Mouse (Mus musculus): ENCODE measurements around the gene Lrrc8c. TPM values are rescaled to one million over a fixed set of nuclear protein-coding genes. Genes with fewer than 3 reads are reported as not detected.
"Not testable (repeated sequence)": the region's sequence is repeated elsewhere in the genome, so short reads cannot be mapped to it uniquely, and the experiment has no call there.

The Lrrc8c gene
- polyA plus RNA-seq, 1 experiment from 2014 or later: 26.5 TPM

DNA sequence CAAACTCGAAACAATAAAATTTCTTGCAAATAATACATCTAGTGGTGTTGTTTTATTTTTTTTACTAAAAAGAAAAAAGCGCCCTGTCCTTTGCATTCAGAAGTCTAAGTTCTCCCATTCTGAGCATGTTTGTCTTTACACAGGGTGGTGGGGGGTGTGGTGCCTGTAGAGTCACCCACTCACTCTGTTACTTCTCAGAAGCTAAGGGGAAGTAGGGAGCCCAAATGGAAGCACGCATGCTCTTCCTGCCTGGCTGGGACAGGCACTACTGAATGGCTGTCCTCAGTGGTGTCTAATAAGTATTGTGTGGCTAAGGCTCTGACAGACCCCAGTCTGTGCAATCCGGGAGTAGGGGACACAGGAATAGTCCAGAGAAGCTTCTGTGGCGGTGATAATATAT lies 107.9 kb downstream of the Lrrc8c start:
- no peak overlapping the region for H3K9ac ChIP-seq
- no peaks in the 10 kb centered on the region for H3K9me3 ChIP-seq
- no peak overlapping the region for H3K27ac ChIP-seq
- no peaks in the 10 kb centered on the region for H3K36me3 ChIP-seq
- H3K4me1 ChIP-seq: peaks cover 16% of the 10 kb centered on the region
- WGBS: 72% methylated on average over 5 of the region's 5 CpGs
- H3K4me3 ChIP-seq: no peak overlapping the region
- no peaks in the 10 kb centered on the region for H3K27me3 ChIP-seq
- H3K4me2 ChIP-seq: no peak overlapping the region
- no peak for ATAC-seq (ENCODE audit: borderline replicate concordance, extremely low read depth, low FRiP score, low TSS enrichment)

GRCm38 (mm10) chr5:105629955-105630354 lies 110.8 kb downstream of the Lrrc8c start:
- ATAC-seq (ENCODE audit: borderline replicate concordance, extremely low read depth, low FRiP score, low TSS enrichment): no peak
- H3K27ac ChIP-seq: no peak overlapping the region
- no peak overlapping the region for H3K4me2 ChIP-seq
- no peaks in the 10 kb centered on the region for H3K27me3 ChIP-seq
- H3K36me3 ChIP-seq: no peaks in the 10 kb centered on the region
- no peaks in the 10 kb centered on the region for H3K9me3 ChIP-seq
- no peak overlapping the region for H3K9ac ChIP-seq
- no peak overlapping the region for H3K4me3 ChIP-seq
- 0 out of 2 replicates have a peak, but pooled peaks cover 8% of the 10 kb centered on the region for H3K4me1 ChIP-seq
- 50% methylated on average over 1 of the region's 1 CpGs for WGBS

GRCm38 (mm10) chr5:105632066-105632465 lies 112.9 kb downstream of the Lrrc8c start:
- no peaks in the 10 kb centered on the region for H3K27me3 ChIP-seq
- no peaks in the 10 kb centered on the region for H3K36me3 ChIP-seq
- no peak for ATAC-seq (ENCODE audit: borderline replicate concordance, extremely low read depth, low FRiP score, low TSS enrichment)
- H3K27ac ChIP-seq: no peak overlapping the region
- no peak overlapping the region for H3K4me3 ChIP-seq
- WGBS: 73% methylated on average over 10 of the region's 10 CpGs
- H3K4me1 ChIP-seq: no peaks in the 10 kb centered on the region
- H3K9me3 ChIP-seq: no peaks in the 10 kb centered on the region
- no peak overlapping the region for H3K4me2 ChIP-seq
- H3K9ac ChIP-seq: no peak overlapping the region

DNA sequence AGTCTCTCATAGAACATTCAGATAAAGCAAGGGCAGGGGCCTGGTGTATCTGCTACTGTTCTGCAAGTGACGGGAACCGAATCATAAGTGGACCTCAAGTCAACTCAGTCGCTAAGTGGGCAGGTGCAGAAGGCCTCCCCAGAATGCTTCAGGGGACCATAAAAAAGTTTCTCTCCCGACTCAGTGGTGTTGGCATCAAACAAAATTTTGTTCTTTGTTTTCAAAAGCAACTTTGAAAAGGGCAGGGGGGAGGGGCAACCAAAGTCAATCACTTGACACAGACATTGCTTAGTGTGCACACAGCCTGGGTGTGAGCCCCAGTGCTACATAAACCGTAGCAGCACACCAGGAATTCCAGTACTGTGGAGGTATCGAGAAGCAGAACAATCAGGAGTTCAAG lies 116.4 kb downstream of the Lrrc8c start:
- 71% methylated on average over 6 of the region's 6 CpGs for WGBS
- H3K4me3 ChIP-seq: no peak overlapping the region
- H3K4me2 ChIP-seq: no peak overlapping the region
- no peaks in the 10 kb centered on the region for H3K36me3 ChIP-seq
- ATAC-seq (ENCODE audit: borderline replicate concordance, extremely low read depth, low FRiP score, low TSS enrichment): no peak
- no peak overlapping the region for H3K27ac ChIP-seq
- H3K9me3 ChIP-seq: no peaks in the 10 kb centered on the region
- H3K9ac ChIP-seq: no peak overlapping the region
- no peaks in the 10 kb centered on the region for H3K27me3 ChIP-seq
- H3K4me1 ChIP-seq: no peaks in the 10 kb centered on the region

- ATAC-seq (ENCODE audit: borderline replicate concordance, extremely low read depth, low FRiP score, low TSS enrichment): peak; percentile 35; the same call in 1 of the 2 replicates
- H3K36me3 ChIP-seq: no peaks in the 10 kb centered on the region
- H3K4me2 ChIP-seq: no peak overlapping the region
These were observed 117.5 kb downstream of the Lrrc8c start for GRCm38 (mm10) chr5:105636484-105637191.

GRCm38 (mm10) chr5:105638266-105638665 lies 119.1 kb downstream of the Lrrc8c start:
- not testable (repeated sequence) for ATAC-seq (ENCODE audit: borderline replicate concordance, extremely low read depth, low FRiP score, low TSS enrichment); H3K27me3 ChIP-seq; H3K9me3 ChIP-seq; H3K36me3 ChIP-seq; H3K27ac ChIP-seq; H3K4me2 ChIP-seq; H3K4me3 ChIP-seq; H3K4me1 ChIP-seq; H3K9ac ChIP-seq
- 94% methylated on average over 2 of the region's 2 CpGs for WGBS

More at GRCm38 (mm10) chr5:105636484-105637191, 117.5 kb downstream of the Lrrc8c start:
- Histone ChIP-seq H3K9me3 (no peaks in the 10 kb centered on the region), H3K27me3 (no peaks in the 10 kb centered on the region), H3K9ac (no peak overlapping the region), H3K4me1 (no peaks in the 10 kb centered on the region), H3K4me3 (no peak overlapping the region), H3K27ac (no peak overlapping the region)
- WGBS: 62% methylated on average over 11 of the region's 11 CpGs

GRCm38 (mm10) chr5:105638916-105639315 lies 119.7 kb downstream of the Lrrc8c start:
- no peaks in the 10 kb centered on the region for H3K36me3 ChIP-seq
- no peak overlapping the region for H3K27ac ChIP-seq
- H3K4me2 ChIP-seq: no peak overlapping the region
- no peak overlapping the region for H3K4me3 ChIP-seq
- H3K4me1 ChIP-seq: no peaks in the 10 kb centered on the region
- H3K27me3 ChIP-seq: no peaks in the 10 kb centered on the region
- ATAC-seq (ENCODE audit: borderline replicate concordance, extremely low read depth, low FRiP score, low TSS enrichment): no peak
- H3K9ac ChIP-seq: no peak overlapping the region
- no peaks in the 10 kb centered on the region for H3K9me3 ChIP-seq
- WGBS: 79% methylated on average over 6 of the region's 6 CpGs

DNA sequence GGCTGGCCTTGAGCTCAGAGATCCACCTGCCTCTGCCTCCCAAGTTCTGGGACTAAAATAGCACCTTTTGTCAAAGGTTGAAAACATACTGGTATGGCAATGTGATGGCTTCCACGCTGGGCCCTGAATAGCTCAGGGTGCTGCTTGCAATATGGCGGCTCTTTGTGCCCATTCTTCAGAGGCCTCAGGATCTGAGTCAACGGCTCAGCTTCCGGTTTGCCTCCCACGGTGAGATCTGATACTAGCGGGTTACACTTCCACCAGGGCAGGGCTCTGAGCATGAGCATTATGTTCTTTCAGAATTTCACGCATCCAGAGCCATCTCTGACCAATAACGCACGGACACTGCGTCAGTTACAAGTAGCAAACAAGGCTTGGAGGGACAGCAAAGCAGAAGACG lies 120.2 kb downstream of the Lrrc8c start:
- WGBS: 88% methylated on average over 11 of the region's 11 CpGs
- no peak for ATAC-seq (ENCODE audit: borderline replicate concordance, extremely low read depth, low FRiP score, low TSS enrichment)

GRCm38 (mm10) chr5:105642517-105642916 lies 123.3 kb downstream of the Lrrc8c start:
- H3K36me3 ChIP-seq: no peaks in the 10 kb centered on the region
- H3K27me3 ChIP-seq: no peaks in the 10 kb centered on the region
- no peak overlapping the region for H3K4me3 ChIP-seq
- WGBS: 68% methylated on average over 5 of the region's 5 CpGs
- H3K9me3 ChIP-seq: no peaks in the 10 kb centered on the region
- no peak overlapping the region for H3K27ac ChIP-seq
- no peak overlapping the region for H3K4me2 ChIP-seq
- no peaks in the 10 kb centered on the region for H3K4me1 ChIP-seq
- no peak for ATAC-seq (ENCODE audit: borderline replicate concordance, extremely low read depth, low FRiP score, low TSS enrichment)
- H3K9ac ChIP-seq: no peak overlapping the region

More for the DNA sequence above, 120.2 kb downstream of the Lrrc8c start:
- Histone ChIP-seq H3K4me3 (no peak overlapping the region), H3K36me3 (no peaks in the 10 kb centered on the region), H3K27ac (no peak overlapping the region), H3K27me3 (no peaks in the 10 kb centered on the region), H3K9ac (no peak overlapping the region), H3K4me2 (no peak overlapping the region), H3K4me1 (no peaks in the 10 kb centered on the region), H3K9me3 (no peaks in the 10 kb centered on the region)

GRCm38 (mm10) chr5:105643276-105643675 lies 124.1 kb downstream of the Lrrc8c start:
- ATAC-seq (ENCODE audit: borderline replicate concordance, extremely low read depth, low FRiP score, low TSS enrichment): no peak
- no peak overlapping the region for H3K9ac ChIP-seq
- H3K4me1 ChIP-seq: peaks cover under 1% of the 10 kb centered on the region
- H3K9me3 ChIP-seq: no peaks in the 10 kb centered on the region
- whole genome bisulfite sequencing: 79% methylated on average over 8 of the region's 8 CpGs
- no peak overlapping the region for H3K4me3 ChIP-seq
- H3K4me2 ChIP-seq: no peak overlapping the region
- no peaks in the 10 kb centered on the region for H3K36me3 ChIP-seq
- no peak overlapping the region for H3K27ac ChIP-seq
- no peaks in the 10 kb centered on the region for H3K27me3 ChIP-seq

- Histone ChIP-seq H3K4me3 (no peak overlapping the region), H3K36me3 (no peaks in the 10 kb centered on the region), H3K9ac (no peak overlapping the region), H3K4me1 (peaks cover 10% of the 10 kb centered on the region), H3K27ac (no peak overlapping the region), H3K4me2 (no peak overlapping the region), H3K27me3 (no peaks in the 10 kb centered on the region), H3K9me3 (no peaks in the 10 kb centered on the region)
- no peak for ATAC-seq (ENCODE audit: borderline replicate concordance, extremely low read depth, low FRiP score, low TSS enrichment)
- WGBS: 88% methylated on average over 6 of the region's 6 CpGs
These were observed 125.0 kb downstream of the Lrrc8c start for GRCm38 (mm10) chr5:105644195-105644594.

DNA sequence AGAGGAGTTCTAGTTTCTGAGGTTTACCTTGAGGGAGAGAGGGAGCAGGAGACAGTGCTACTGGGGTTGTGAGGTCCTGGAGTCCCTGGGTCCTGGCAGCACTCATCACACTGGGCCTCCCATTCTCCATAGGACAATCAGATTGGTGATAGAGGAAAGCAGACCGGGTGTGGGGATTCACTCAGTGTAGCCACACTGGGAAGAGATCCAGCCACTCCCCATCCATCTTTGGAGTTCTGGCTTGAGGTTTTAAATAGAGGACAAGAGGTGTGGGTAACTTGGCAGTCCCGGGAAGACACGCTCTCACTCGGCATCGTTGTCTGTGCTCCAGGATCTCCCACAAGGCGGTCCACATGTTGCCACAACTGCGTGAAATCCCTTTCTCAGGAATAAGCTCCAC lies 127.9 kb downstream of the Lrrc8c start:
- Histone ChIP-seq H3K27me3 (no peaks in the 10 kb centered on the region), H3K9me3 (no peaks in the 10 kb centered on the region), H3K4me1 (peaks cover 11% of the 10 kb centered on the region), H3K36me3 (no peaks in the 10 kb centered on the region), H3K27ac (no peak overlapping the region), H3K4me3 (no peak overlapping the region), H3K9ac (no peak overlapping the region), H3K4me2 (no peak overlapping the region)
- WGBS: 62% methylated on average over 7 of the region's 7 CpGs
- ATAC-seq (ENCODE audit: borderline replicate concordance, extremely low read depth, low FRiP score, low TSS enrichment): no peak
